Mouse (Mus musculus): ENCODE measurements around the gene Polr3a. TPM values are rescaled to one million over a fixed set of nuclear protein-coding genes. Genes with fewer than 3 reads are reported as not detected.

The Polr3a gene
- total RNA-seq, 2 experiments from 2014 or later: 39.0 to 40.9 TPM

DNA sequence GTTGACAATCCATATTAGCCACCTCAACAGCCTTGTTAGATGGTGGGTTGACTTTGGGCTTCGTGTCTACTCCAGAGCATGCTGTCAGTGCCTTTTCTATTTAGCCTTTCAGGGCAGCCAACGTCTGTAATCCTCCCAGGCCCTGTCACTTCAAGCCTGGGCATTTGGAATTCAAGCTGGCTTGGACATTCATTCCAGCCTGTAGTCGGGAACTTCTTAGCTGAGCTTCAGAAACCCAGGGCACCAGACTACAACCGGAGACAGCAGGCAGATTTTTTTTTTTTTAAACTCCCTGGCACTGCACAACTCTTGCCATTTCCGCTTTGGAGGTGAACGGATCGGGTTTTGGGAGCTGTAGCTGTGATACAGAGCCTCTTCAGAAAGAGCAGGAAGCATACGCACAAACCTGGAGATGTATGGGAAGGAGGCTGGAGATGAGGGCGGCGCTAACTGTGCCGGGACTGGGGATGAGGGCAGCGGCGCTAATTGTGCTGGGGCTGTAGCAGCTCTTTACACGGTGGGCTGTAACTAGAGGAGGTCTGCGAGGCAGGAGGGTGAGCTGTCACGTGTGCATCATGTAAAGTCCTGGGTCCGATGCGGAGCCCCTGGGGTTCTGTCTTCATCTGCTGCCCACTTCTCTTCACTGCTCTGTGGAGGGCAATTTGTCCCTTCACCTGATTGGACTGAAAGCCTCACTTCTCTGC, 21.4 kb upstream of the Polr3a start:
- H3K4me3 ChIP-seq: peak overlapping the region; percentile 11; the same call in 1 of the 2 replicates
- intact Hi-C loops (cut with DNase I): loop anchor here (10.0 kb wide), 3 partner anchors 267 to 867 kb away; no protein-coding TSS in a partner anchor
- TF ChIP-seq CTCF (IDR thresholded peaks at IDR 0.05): no peak
- no peak for DNase-seq (ENCODE audit: extremely low spot score in 1 of 2, low spot score in 2 of 2)
- no peak overlapping the region for H3K27ac ChIP-seq

DNA sequence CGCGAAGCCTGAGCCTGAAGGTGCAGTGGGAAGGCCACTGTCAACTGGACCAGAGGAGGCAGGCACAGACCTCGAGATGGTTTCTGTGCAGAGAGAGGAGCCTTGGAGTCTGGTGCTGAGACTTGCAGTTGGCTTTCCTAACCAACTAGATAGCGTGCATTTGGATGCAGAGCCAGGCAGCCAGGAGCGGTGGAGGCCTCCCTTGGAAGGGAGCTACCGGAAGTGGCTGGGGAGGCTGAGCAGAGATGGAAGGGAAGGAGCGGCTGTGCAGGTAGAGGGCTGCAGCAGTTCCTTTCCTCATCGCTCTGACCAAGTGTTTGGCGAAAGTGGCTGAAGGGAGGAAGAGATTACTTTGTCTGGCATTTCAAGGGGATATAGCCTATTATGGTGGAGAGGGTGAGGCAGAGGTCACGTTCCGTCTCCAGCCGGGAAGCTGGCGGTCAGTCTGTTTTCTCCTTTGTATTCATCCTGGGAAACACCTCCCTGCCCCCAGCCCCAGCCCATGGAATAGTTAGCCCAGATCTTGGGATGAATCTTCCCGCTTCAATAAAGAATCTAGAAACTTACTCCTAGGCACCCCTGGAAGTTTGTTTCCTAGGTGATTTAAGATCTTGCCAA, 20.7 kb upstream of the Polr3a start:
- no peak overlapping the region for H3K27ac ChIP-seq
- H3K4me3 ChIP-seq: no peak overlapping the region
- DNase-seq (ENCODE audit: extremely low spot score in 1 of 2, low spot score in 2 of 2): no peak
- no peak for TF ChIP-seq CTCF (IDR thresholded peaks at IDR 0.05)
- intact Hi-C loops (cut with DNase I): loop anchor here (10.0 kb wide), 3 partner anchors 267 to 867 kb away; no protein-coding TSS in a partner anchor

DNA sequence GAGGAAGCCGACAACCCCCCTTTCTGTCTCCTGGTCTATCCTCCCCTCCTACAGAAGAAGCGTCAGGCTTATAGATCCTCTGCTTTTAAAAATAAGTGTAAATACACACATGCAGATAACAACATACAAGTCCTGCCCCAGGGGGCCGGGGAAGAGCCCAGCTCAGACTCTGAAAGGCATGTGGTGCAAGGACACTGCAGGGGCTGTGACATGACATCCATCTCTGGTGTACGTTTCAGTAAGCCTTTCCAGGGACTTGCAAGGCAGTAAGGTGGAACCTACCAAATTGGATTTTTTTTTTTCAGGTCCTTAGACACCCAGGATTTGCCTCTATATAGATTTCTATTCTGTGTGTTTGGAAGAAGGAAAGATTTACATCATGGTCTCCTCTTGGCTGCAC, 14.4 kb upstream of the Polr3a start:
- H3K27ac ChIP-seq: no peak overlapping the region; the same call in 1 of the 2 replicates

DNA sequence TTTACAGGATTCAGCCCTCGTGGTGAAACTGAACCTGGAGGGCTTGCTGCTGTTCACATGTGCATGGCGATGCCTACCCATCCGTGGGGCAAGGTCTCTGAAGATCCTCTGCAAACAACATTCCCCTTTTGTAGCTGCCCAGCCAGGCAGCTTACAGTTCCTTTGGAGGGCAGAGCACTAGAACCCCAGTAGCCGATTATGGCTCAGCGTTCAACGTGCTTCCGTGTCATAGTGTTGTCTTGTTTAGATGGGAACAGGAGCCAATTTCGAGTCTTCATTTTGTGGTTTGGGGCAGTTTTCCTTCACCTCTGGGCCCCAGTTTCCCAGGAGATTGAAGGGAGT, 14.0 kb upstream of the Polr3a start:
- intact Hi-C loops (cut with DNase I): loop anchor here (2.0 to 10.0 kb wide), 10 partner anchors 44 to 1201 kb away; partner anchors contain the start of gene Zmiz1
- H3K4me3 ChIP-seq: no peak overlapping the region
- no peak for TF ChIP-seq CTCF (IDR thresholded peaks at IDR 0.05)

More for the DNA sequence above, 14.4 kb upstream of the Polr3a start:
- H3K4me3 ChIP-seq: no peak overlapping the region
- intact Hi-C loops (cut with DNase I): loop anchor here (2.0 to 10.0 kb wide), 10 partner anchors 44 to 1201 kb away; partner anchors contain the start of gene Zmiz1
- DNase-seq (ENCODE audit: extremely low spot score in 1 of 2, low spot score in 2 of 2): no peak
- no peak for TF ChIP-seq CTCF (IDR thresholded peaks at IDR 0.05)

DNA sequence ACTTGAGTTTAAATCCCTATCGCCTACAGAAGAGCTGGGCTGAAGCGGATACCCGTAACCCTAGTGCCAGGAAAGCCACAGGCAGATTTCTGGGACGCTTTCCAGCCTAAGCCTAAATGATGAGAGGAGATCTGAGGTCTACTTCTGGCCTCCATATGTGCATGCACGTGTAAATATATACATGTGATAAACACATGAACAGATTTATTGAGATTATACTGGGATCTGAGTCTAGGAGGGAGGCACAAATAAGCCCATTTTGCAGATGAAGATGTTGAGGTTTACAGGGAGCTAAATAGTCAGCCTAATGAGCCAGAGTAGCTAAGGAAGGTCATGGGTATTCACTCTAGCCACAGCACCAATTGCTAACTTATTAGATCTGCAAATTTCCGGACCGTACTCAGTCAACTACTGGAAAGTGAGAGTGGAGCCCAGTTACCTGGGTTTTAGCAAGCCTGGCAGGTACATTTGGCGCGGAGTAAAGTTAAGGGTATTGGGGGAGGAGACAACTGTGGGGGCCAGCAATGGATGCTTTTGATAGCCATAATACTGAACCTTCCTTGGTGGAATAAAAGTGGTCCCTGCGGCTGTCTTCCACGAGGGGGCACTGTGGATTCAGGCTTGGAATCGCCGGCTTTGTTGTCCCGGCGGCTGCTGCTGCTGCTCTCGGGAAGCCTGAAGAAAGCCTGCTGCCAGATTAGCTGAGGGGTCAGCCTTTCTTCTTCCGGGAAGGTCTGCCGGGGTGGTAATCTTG, 13.4 kb upstream of the Polr3a start:
- intact Hi-C loops (cut with DNase I): loop anchor here (2.0 to 10.0 kb wide), 10 partner anchors 45 to 1202 kb away; partner anchors contain the start of gene Zmiz1
- peak; percentile 82 to 90 for DNase-seq (ENCODE audit: extremely low spot score in 1 of 2, low spot score in 2 of 2)
- TF ChIP-seq CTCF (IDR thresholded peaks at IDR 0.05): peak; percentile 95
- H3K27ac ChIP-seq: peak overlapping the region; percentile 49
- no peak overlapping the region for H3K4me3 ChIP-seq

More for the DNA sequence above, 14.0 kb upstream of the Polr3a start:
- no peak for DNase-seq (ENCODE audit: extremely low spot score in 1 of 2, low spot score in 2 of 2)
- H3K27ac ChIP-seq: peak overlapping the region; percentile 49

DNA sequence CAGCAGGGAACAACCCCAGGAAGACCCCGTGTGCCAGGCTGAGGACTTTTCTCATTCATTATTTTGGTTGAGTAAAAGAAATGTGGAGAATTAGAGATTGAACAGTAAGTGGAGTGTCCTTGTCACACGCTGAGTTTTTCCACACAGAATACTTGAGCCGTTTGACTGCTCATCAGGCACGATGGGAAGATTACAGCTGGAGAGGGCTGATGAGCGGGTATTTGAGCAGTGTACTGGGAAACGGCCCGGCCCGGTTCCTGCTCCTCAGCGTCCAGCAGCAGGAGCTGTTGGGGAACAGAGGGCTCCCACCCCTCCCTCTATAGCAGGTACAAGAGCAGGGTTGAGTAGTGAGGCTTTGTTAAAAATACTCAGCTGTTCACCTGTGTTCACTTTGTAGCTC, 12.6 kb upstream of the Polr3a start:
- DNase-seq (ENCODE audit: extremely low spot score in 1 of 2, low spot score in 2 of 2): no peak
- intact Hi-C loops (cut with DNase I): no loop called here
- no peak overlapping the region for H3K27ac ChIP-seq
- no peak for TF ChIP-seq CTCF (IDR thresholded peaks at IDR 0.05)
- H3K4me3 ChIP-seq: no peak overlapping the region

DNA sequence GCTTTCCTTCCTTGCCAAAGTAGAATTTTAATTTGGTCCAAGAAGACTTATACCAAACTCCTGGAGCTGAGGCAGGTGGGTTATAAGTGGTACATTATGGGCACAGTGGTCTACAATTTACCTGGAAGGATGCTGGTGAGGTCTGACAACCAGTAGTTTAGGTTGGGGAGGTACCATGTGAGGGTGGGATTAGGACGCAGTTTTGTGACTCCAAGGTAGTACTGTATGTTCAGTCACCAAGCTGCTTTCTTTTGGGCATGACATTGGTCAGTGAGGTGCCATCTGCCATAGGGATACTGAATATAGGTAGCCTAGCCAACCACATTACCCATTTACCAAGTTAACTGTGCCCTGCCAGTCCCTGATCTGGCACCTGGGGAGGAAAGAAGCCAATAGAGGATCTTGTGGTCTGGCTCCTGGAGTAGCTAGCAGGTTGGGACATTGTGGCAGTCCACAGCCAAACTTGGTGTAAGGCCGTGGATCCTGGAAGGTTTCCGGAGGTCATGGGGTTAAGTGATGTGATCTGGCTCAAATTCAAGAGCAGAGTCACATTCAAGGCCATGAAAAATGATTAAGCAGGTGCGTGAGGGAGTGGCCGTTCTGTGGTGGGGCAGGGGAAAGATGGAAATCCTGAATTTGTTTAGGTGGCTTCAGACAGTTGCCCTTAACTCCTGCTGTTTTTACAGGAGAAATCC, 11.8 kb upstream of the Polr3a start:
- DNase-seq (ENCODE audit: extremely low spot score in 1 of 2, low spot score in 2 of 2): no peak
- TF ChIP-seq CTCF (IDR thresholded peaks at IDR 0.05): no peak
- H3K27ac ChIP-seq: no peak overlapping the region
- intact Hi-C loops (cut with DNase I): no loop called here
- H3K4me3 ChIP-seq: no peak overlapping the region

DNA sequence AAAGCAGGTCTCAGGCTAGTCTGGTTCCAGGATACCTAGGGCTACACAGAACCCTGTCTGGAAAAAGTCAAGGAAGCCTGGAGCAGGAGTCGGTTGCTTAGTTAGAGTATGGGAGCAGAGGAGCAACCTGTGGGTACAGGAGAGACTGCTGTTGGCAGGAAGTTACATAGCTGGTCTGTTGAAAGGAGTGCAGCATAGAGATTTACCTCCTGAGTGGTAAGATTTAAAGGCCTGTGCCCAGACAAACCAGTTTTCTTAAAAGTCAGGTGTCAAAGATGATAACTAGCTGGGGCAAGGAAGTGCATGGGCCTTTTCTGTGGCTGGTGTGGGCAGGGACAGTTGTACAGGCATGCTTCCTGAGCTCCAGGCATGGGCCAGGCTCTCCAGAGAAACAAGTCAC, 10.6 kb upstream of the Polr3a start:
- Histone ChIP-seq H3K4me3 (no peak overlapping the region), H3K27ac (no peak overlapping the region)
- intact Hi-C loops (cut with DNase I): no loop called here
- TF ChIP-seq CTCF (IDR thresholded peaks at IDR 0.05): no peak
- no peak for DNase-seq (ENCODE audit: extremely low spot score in 1 of 2, low spot score in 2 of 2)

DNA sequence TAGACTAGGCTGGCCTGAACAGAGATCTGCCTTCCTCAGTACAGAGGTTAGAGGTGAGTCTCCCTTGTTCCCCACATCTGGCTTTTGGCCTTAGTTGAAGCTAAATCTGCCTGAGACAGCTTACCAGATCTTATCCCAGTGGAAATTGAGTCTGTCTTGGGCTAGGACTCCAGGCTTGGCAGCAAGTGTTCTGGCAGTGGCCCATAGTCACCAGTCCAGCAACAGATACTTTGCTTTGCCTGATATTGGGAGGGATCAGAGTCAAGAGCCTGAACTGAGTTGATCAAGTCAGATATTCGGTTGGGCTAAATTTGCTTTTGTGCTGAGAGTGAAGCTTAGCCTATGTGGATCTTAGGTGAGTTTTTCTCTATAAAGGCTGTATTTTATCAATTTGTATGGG, 9.6 kb upstream of the Polr3a start:
- DNase-seq (ENCODE audit: extremely low spot score in 1 of 2, low spot score in 2 of 2): no peak
- intact Hi-C loops (cut with DNase I): no loop called here
- no peak overlapping the region for H3K4me3 ChIP-seq
- no peak overlapping the region for H3K27ac ChIP-seq
- TF ChIP-seq CTCF (IDR thresholded peaks at IDR 0.05): no peak

DNA sequence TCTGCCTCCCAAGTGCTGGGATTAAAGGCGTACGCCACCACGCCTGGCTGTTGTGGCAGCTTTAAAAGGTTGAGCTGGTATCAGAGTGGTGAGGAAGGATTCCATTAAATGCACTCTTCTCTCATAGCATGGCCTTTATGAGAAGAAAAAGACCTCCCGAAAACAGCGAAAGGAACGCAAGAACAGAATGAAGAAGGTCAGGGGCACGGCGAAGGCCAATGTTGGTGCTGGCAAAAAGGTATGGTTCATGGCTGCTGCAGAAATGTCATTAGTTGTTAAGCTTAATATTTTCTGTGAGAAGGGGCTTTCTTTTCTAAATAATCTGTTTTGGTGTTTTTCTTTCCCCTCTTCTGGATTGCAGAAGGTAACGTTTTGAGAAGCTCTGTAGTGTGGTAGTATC, 6.4 kb upstream of the Polr3a start:
- intact Hi-C loops (cut with DNase I): no loop called here
- TF ChIP-seq CTCF (IDR thresholded peaks at IDR 0.05): no peak
- DNase-seq (ENCODE audit: extremely low spot score in 1 of 2, low spot score in 2 of 2): no peak
- Histone ChIP-seq H3K4me3 (no peak overlapping the region), H3K27ac (no peak overlapping the region)

DNA sequence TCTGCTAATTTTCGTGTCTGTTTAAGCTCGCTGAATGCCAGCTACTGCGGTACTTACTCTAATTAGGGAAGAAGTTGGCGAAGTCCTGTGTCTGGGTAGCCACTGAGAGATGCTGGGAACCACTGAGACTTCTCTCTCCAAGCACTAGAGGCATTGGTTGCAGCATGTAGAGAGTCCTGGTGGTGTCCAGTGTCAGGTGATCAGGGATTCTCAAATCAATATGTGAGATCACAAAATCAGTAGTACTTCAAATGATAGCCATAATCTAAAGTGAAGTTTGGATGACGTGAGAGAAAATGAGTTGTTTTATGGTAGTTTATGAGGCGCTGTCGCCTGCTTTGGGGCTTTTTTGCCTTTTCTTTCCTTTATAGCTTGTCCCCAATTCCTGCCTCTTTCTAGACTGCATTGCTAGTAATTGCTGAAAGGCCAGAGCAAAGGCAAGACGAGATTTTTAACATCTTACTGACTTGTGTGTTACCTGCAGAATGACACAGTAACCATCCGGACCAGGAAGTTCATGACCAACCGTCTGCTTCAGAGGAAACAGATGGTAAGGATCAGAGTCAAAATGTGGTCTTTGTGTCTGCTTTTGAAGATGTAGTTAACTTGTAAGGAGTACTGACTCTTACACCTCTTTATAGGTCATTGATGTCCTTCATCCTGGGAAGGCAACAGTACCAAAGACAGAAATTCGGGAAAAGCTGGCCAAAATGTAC, 4.6 kb upstream of the Polr3a start:
- peak overlapping the region; percentile 78 for H3K27ac ChIP-seq
- DNase-seq (ENCODE audit: extremely low spot score in 1 of 2, low spot score in 2 of 2): no peak
- H3K4me3 ChIP-seq: peak overlapping the region; percentile 96
- no peak; the same call in 1 of the 2 replicates for TF ChIP-seq CTCF (IDR thresholded peaks at IDR 0.05)
- intact Hi-C loops (cut with DNase I): no loop called here

Data from left cerebral cortex, adult 2 months (tissue).